Mouse (Mus musculus) CH12.LX (cell line): ENCODE data around the gene Tdrd3. TPM values are rescaled to one million over a fixed set of nuclear protein-coding genes. Genes with fewer than 3 reads are reported as not detected.

Source experiments
- DNase-seq: peaks from one replicate; pipeline ENCODE4 v3.0.0-alpha.2; 2013; ENCODE audit errors: extremely low read depth
- H3K27ac ChIP-seq: 2 replicates; pipeline ENCODE4 v1.5.1; 2012; ENCODE audit warnings: low read depth, mild to moderate bottlenecking, control low read depth, moderate library complexity; ENCODE audit not compliant: insufficient read depth
- H3K27me3 ChIP-seq: replicated peaks from 2 replicates; pipeline ENCODE3; 2012; ENCODE audit warnings: inconsistent platforms
- H3K36me3 ChIP-seq, 2 experiments: replicated peaks in 1 of 2; 2 replicates each; pipeline versions ENCODE3 to v1.6.1; 2012; ENCODE audit warnings: inconsistent platforms in 1 of 2, low read length in 1 of 2, mild to moderate bottlenecking in 1 of 2, mixed read lengths in 1 of 2, moderate library complexity in 1 of 2; ENCODE audit not compliant: control insufficient read depth in 1 of 2, insufficient read depth in 1 of 2
- H3K4me1 ChIP-seq, 2 experiments: 2 replicates each; pipeline ENCODE4 v1.6.1; 2012; ENCODE audit warnings: inconsistent platforms in 1 of 2, moderate library complexity in 1 of 2; ENCODE audit not compliant: insufficient read depth in 2 of 2, control insufficient read depth in 1 of 2
- H3K4me2 ChIP-seq: 2 replicates; pipeline ENCODE4 v1.6.1; 2012; ENCODE audit warnings: low read depth, mild to moderate bottlenecking, control low read depth; ENCODE audit not compliant: poor library complexity, insufficient read depth, severe bottlenecking
- H3K4me3 ChIP-seq, 3 experiments: fragments of 150-350 bp in 1 of 3; sonication (generic) in 1 of 3; replicated peaks in 1 of 3; 2 replicates each; pipeline versions ENCODE3 to v1.5.1; 2011 to 2012; ENCODE audit warnings: low read depth in 2 of 3, low read length in 2 of 3, mild to moderate bottlenecking in 2 of 3, moderate library complexity in 2 of 3, control low read depth in 1 of 3, improper control_type of control experiment in 1 of 3, inconsistent platforms in 1 of 3, mixed read lengths in 1 of 3; ENCODE audit not compliant: poor library complexity in 1 of 3
- H3K79me2 ChIP-seq: replicated peaks from 2 replicates; pipeline ENCODE4 v1.6.1; 2012; ENCODE audit warnings: mild to moderate bottlenecking, moderate library complexity; ENCODE audit not compliant: control insufficient read depth, poor library complexity, insufficient read depth, severe bottlenecking; ENCODE audit errors: extremely low read depth
- H3K9ac ChIP-seq: 2 replicates; pipeline ENCODE4 v1.6.1; 2012; ENCODE audit warnings: low read depth, mild to moderate bottlenecking, control low read depth, moderate library complexity; ENCODE audit not compliant: insufficient read depth
- H3K9me3 ChIP-seq: replicated peaks from 2 replicates; pipeline ENCODE3; 2012; ENCODE audit warnings: low read length, inconsistent platforms, mixed read lengths
- BHLHE40 ChIP-seq: IDR thresholded peaks from 2 replicates; pipeline ENCODE4 v1.6.1; 2011; ENCODE audit warnings: mild to moderate bottlenecking, low read depth, low read length, improper control_type of control experiment
- E2F4 ChIP-seq: IDR thresholded peaks from 2 replicates; pipeline ENCODE4 v1.6.1; 2011; ENCODE audit warnings: low read depth, low read length, improper control_type of control experiment; ENCODE audit not compliant: insufficient replicate concordance
- ELF1 ChIP-seq: IDR thresholded peaks from 2 replicates; pipeline ENCODE4 v1.6.1; 2014; ENCODE audit warnings: low read depth, mild to moderate bottlenecking, inconsistent platforms, low read length, improper control_type of control experiment
- ETS1 ChIP-seq: conservative IDR thresholded peaks from 2 replicates; pipeline ENCODE4 v1.6.1; 2012; ENCODE audit warnings: low read depth, mild to moderate bottlenecking, inconsistent platforms, low read length, improper control_type of control experiment, moderate library complexity
- HCFC1 ChIP-seq: IDR thresholded peaks from 2 replicates; pipeline ENCODE4 v1.6.1; 2012; ENCODE audit warnings: low read depth, mild to moderate bottlenecking, inconsistent platforms, low read length, improper control_type of control experiment
- JUN ChIP-seq: IDR thresholded peaks from 2 replicates; pipeline ENCODE4 v1.6.1; 2011; ENCODE audit warnings: low read depth, mild to moderate bottlenecking, low read length, improper control_type of control experiment, moderate library complexity; ENCODE audit not compliant: insufficient read depth
- KAT2A ChIP-seq: IDR thresholded peaks from 2 replicates; pipeline ENCODE4 v1.6.1; 2012; ENCODE audit warnings: low read length, improper control_type of control experiment, inconsistent platforms; ENCODE audit not compliant: insufficient replicate concordance
- MAFK ChIP-seq: IDR thresholded peaks from 2 replicates; pipeline ENCODE4 v1.6.1; 2011; ENCODE audit warnings: low read length, improper control_type of control experiment; ENCODE audit not compliant: insufficient replicate concordance
- MAX ChIP-seq: IDR thresholded peaks from 2 replicates; pipeline ENCODE4 v1.6.1; 2011; ENCODE audit warnings: low read length, improper control_type of control experiment
- MXI1 ChIP-seq: IDR thresholded peaks from 2 replicates; pipeline ENCODE4 v1.6.1; 2011; ENCODE audit warnings: mild to moderate bottlenecking, low read depth, low read length, improper control_type of control experiment
- NRF1 ChIP-seq: IDR thresholded peaks from 2 replicates; pipeline ENCODE4 v1.6.1; 2014; ENCODE audit warnings: low read depth, mild to moderate bottlenecking, inconsistent platforms, low read length, improper control_type of control experiment, moderate library complexity
- PAX5 ChIP-seq: IDR thresholded peaks from 2 replicates; pipeline ENCODE4 v1.6.1; 2012; ENCODE audit warnings: low read length, inconsistent platforms, mixed read lengths
- RAD21 ChIP-seq: IDR thresholded peaks from 2 replicates; pipeline ENCODE4 v1.6.1; 2011; ENCODE audit warnings: low read depth, mild to moderate bottlenecking, low read length, improper control_type of control experiment, moderate library complexity
- RCOR1 ChIP-seq: conservative IDR thresholded peaks from 2 replicates; pipeline ENCODE4 v1.6.1; 2012; ENCODE audit warnings: low read depth, mild to moderate bottlenecking, inconsistent platforms, low read length, improper control_type of control experiment
- SIN3A ChIP-seq: IDR thresholded peaks from 2 replicates; pipeline ENCODE4 v1.6.1; 2012; ENCODE audit warnings: low read length, improper control_type of control experiment, inconsistent platforms
- SMC3 ChIP-seq: IDR thresholded peaks from 2 replicates; pipeline ENCODE4 v1.6.1; 2011; ENCODE audit warnings: low read depth, low read length, improper control_type of control experiment
- TBP ChIP-seq: conservative IDR thresholded peaks from 2 replicates; pipeline ENCODE4 v1.6.1; 2011; ENCODE audit warnings: low read depth, low read length, improper control_type of control experiment
- UBTF ChIP-seq: IDR thresholded peaks from 2 replicates; pipeline ENCODE4 v1.6.1; 2012; ENCODE audit warnings: low read depth, mild to moderate bottlenecking, inconsistent platforms, low read length, improper control_type of control experiment, moderate library complexity
- ZKSCAN1 ChIP-seq: IDR thresholded peaks from 2 replicates; pipeline ENCODE4 v1.6.1; 2012; ENCODE audit warnings: low read depth, inconsistent platforms, low read length, improper control_type of control experiment, borderline replicate concordance
- ZMIZ1 ChIP-seq: IDR thresholded peaks from 2 replicates; pipeline ENCODE4 v1.6.1; 2012; ENCODE audit warnings: low read depth, mild to moderate bottlenecking, inconsistent platforms, low read length, improper control_type of control experiment
- ZNF384 ChIP-seq: IDR thresholded peaks from 2 replicates; pipeline ENCODE4 v1.6.1; 2012; ENCODE audit warnings: low read depth, low read length, improper control_type of control experiment, inconsistent platforms
- dilution Hi-C: fragments of 300-500 bp; cut with MboI; formaldehyde crosslinking; loops from 2 replicates; pipeline ENCODE4 v1.14.3; 2020; ENCODE audit warnings: low sequenced_read_pairs; ENCODE audit not compliant: extremely low pct_unique_long_range_greater_than_20kb, extremely low pct_ligation_motif_present
- in situ Hi-C: fragments of 300-500 bp; cut with MboI; formaldehyde crosslinking; loops from 3 replicates; pipeline ENCODE4 v1.14.3; 2019; ENCODE audit warnings: low sequenced_read_pairs, low pct_ligation_motif_present, low pct_unique_long_range_greater_than_20kb, mixed read lengths
- polyA plus RNA-seq: library from polyadenylated mRNA; unstranded; fragments of >175 nt; gene quantifications from 2 replicates; pipeline ENCODE4 v1.2.1, GENCODE M21; 2012; ENCODE audit warnings: low read depth; ENCODE audit not compliant: insufficient read length
- total RNA-seq, 2 experiments: library from RNA; depleted of rRNA; stranded (reverse); fragments of 300-350 nt in 1 of 2; fragments of >200 nt in 1 of 2; gene quantifications; 2 replicates each; pipeline ENCODE4 v1.2.3; 2012 to 2014

Gene Tdrd3
- total and polyA plus RNA-seq, 3 experiments = 6.5 to 12.8 (median 10.9) TPM

DNA sequence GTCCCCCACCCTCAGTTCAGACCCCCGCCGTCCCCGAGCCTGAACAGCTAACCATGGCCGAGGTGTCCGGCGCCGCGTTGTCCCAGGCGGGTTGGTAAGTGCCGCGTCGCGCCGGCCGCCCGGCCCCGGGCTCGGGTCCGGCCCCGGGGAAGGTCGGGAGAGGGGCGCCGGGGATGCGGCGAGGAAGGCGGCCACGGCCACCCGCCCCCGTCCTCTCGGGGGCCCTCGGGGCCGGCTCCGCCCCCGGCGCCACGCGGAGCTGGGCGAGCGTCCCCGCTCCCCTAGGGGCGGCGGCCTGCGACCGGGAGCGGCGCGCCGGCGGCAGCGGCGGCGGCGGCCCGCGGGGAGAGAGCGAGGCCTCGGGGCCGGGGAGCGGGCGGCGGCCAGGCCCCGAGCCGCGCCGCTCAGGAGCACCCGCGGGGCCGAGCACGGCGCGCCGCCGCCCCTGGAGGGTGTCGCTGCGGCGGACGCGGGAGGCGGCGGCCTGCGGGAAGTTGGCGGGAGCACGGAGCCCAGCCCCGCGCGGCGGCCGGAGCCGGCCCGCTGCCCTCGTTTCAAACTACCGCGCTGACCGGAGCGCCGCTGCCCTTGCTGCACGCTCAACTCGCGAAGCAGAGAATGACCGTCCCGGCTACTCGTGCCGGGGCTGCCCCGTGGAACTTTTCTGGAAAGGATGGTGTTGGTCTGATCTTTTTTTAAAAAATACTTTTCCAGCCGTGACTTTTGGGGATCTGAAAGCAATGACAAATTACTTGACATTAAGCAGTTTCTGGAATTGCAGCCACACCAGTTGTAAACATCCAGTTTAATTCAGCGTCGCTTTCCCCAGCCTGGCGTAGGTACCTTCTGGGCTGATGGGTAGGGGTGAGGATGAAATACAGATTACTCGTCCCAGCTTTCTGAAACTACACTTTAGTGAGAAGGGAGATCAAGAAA lies 584 bp downstream of the Tdrd3 start:
- Histone ChIP-seq H3K36me3 (peaks cover 0 to 5% of the 10 kb centered on the region in 2 experiments), H3K79me2 (peaks cover 13% of the 10 kb centered on the region), H3K4me1 (peaks cover 0 to 11% of the 10 kb centered on the region in 2 experiments; a peak in 2 of 4 replicates), H3K4me3 (peak overlapping the region; percentile 72 to 86 (median 78)), H3K27me3 (no peaks in the 10 kb centered on the region), H3K27ac (peak overlapping the region; percentile 63), H3K4me2 (peak overlapping the region; percentile 77), H3K9me3 (no peaks in the 10 kb centered on the region), H3K9ac (peak overlapping the region; percentile 94)
- in situ Hi-C loops = loop anchor here (25.0 kb wide), 1 partner anchor 305 kb away; no protein-coding TSS in a partner anchor
- dilution Hi-C loops = no loop called here
- TF ChIP-seq UBTF (peak; percentile 48; the same call in 1 of the 2 replicates), SIN3A (peak; percentile 47; the same call in 1 of the 2 replicates), MXI1 (peak; percentile 29; the same call in 1 of the 2 replicates), PAX5 (no peak), TBP (no peak), BHLHE40 (peak; percentile 31; the same call in 1 of the 2 replicates), MAX (no peak)
- peak; percentile 31 for DNase-seq

GRCm38 (mm10) chr14:87417691-87418070 lies 1.2 kb downstream of the Tdrd3 start:
- Histone ChIP-seq H3K4me2 (peak overlapping the region; percentile 77), H3K27ac (0 out of 2 replicates have a peak overlapping the region, but pooled peaks have one; percentile 39), H3K79me2 (peaks cover 13% of the 10 kb centered on the region), H3K9ac (peak overlapping the region; percentile 94), H3K36me3 (peaks cover 0 to 5% of the 10 kb centered on the region in 2 experiments), H3K4me1 (peaks cover 0 to 11% of the 10 kb centered on the region in 2 experiments; a peak in 2 of 4 replicates), H3K27me3 (no peaks in the 10 kb centered on the region), H3K9me3 (no peaks in the 10 kb centered on the region)
- dilution Hi-C loops = no loop called here
- no peak for TF ChIP-seq MAFK
- peak; percentile 23; the same call in 1 of the 2 replicates for TF ChIP-seq ZNF384
- no peak for TF ChIP-seq KAT2A
- TF ChIP-seq RAD21 = no peak
- no peak for TF ChIP-seq NRF1
- no peak for TF ChIP-seq ELF1
- TF ChIP-seq RCOR1 = no peak
- 0 out of 2 replicates have a peak, but pooled peaks have one; percentile 23 for TF ChIP-seq TBP
- no peak for TF ChIP-seq HCFC1
- no peak for TF ChIP-seq ZMIZ1
- TF ChIP-seq E2F4 = no peak
- no peak for TF ChIP-seq ETS1
- 0 out of 2 replicates have a peak, but pooled peaks have one; percentile 29 for TF ChIP-seq SIN3A
- no peak for TF ChIP-seq JUN
- TF ChIP-seq ZKSCAN1 = no peak
- no peak for TF ChIP-seq PAX5
- TF ChIP-seq SMC3 = no peak
- TF ChIP-seq, all 38 proteins: peak for 3
- H3K4me3 ChIP-seq = peak overlapping the region; percentile 72 to 86 (median 78)
- in situ Hi-C loops = loop anchor here (25.0 kb wide), 1 partner anchor 305 kb away; no protein-coding TSS in a partner anchor
- no peak for DNase-seq
